Mouse (Mus musculus) ES-Bruce4 (cell line): ENCODE results near the gene Atxn2. TPM values are rescaled to one million over a fixed set of nuclear protein-coding genes. Genes with fewer than 3 reads are reported as not detected.

Experiments
- H3K27ac ChIP-seq: 2 replicates; pipeline ENCODE4 v1.5.1; 2012; ENCODE audit warnings: low read length, inconsistent platforms; ENCODE audit not compliant: insufficient read depth
- H3K27me3 ChIP-seq: 2 replicates; pipeline ENCODE4 v1.6.1; 2012; ENCODE audit warnings: mild to moderate bottlenecking, low read length, inconsistent platforms; ENCODE audit not compliant: control insufficient read depth, poor library complexity, insufficient read depth, severe bottlenecking
- H3K36me3 ChIP-seq: 2 replicates; pipeline ENCODE4 v1.6.1; 2012; ENCODE audit warnings: inconsistent platforms, mild to moderate bottlenecking, low read length, moderate library complexity; ENCODE audit not compliant: control insufficient read depth, poor library complexity, insufficient read depth, severe bottlenecking
- H3K4me1 ChIP-seq: one replicate; pipeline ENCODE4 v1.8.1; 2011; ENCODE audit warnings: low read length; ENCODE audit not compliant: control insufficient read depth, insufficient read depth
- H3K4me3 ChIP-seq: 2 replicates; pipeline ENCODE4 v1.5.1; 2011; ENCODE audit warnings: low read depth, mild to moderate bottlenecking, low read length
- H3K9ac ChIP-seq: 2 replicates; pipeline ENCODE4 v1.6.1; 2012; ENCODE audit warnings: low read depth, mild to moderate bottlenecking, inconsistent platforms; ENCODE audit not compliant: poor library complexity, severe bottlenecking
- H3K9me3 ChIP-seq: replicated peaks from 2 replicates; pipeline ENCODE4 v1.6.1; 2012; ENCODE audit warnings: mild to moderate bottlenecking, low read length, inconsistent platforms; ENCODE audit not compliant: control insufficient read depth, poor library complexity, insufficient read depth, severe bottlenecking
- CTCF ChIP-seq: IDR thresholded peaks from one replicate; pipeline ENCODE4 v1.8.1; 2011; ENCODE audit warnings: low read depth, low read length
- EP300 ChIP-seq: IDR thresholded peaks from 2 replicates; pipeline ENCODE4 v1.6.1; 2011; ENCODE audit warnings: low read depth, low read length; ENCODE audit not compliant: insufficient read depth
- POLR2A ChIP-seq: IDR thresholded peaks from one replicate; pipeline ENCODE4 v1.8.1; 2011; ENCODE audit warnings: low read length; ENCODE audit not compliant: insufficient read depth
- polyA plus RNA-seq: library from polyadenylated mRNA; stranded (reverse); fragments of >200 nt; gene quantifications from 2 replicates; pipeline ENCODE4 v1.2.4, GENCODE M21; 2011; ENCODE audit warnings: low read depth; ENCODE audit not compliant: missing spikeins, insufficient read depth, insufficient read length

The Atxn2 gene
- polyA plus RNA-seq, 1 experiment, result 284 TPM

GRCm38 (mm10) chr5:121834991-121835747 lies 124.0 kb downstream of the Atxn2 start:
- H3K9ac ChIP-seq, result peak overlapping the region; percentile 94; the same call in 1 of the 2 replicates
- no peaks in the 10 kb centered on the region for H3K9me3 ChIP-seq
- peak overlapping the region; percentile 51; the same call in 1 of the 2 replicates for H3K4me3 ChIP-seq
- peaks cover 11% of the 10 kb centered on the region for H3K4me1 ChIP-seq
- H3K27ac ChIP-seq, result no peak overlapping the region
- H3K36me3 ChIP-seq, result no peaks in the 10 kb centered on the region
- TF ChIP-seq EP300 (no peak), POLR2A (no peak)
- no peaks in the 10 kb centered on the region for H3K27me3 ChIP-seq

- H3K4me3 ChIP-seq, result peak overlapping the region; percentile 85
- no peaks in the 10 kb centered on the region for H3K36me3 ChIP-seq
- H3K9me3 ChIP-seq, result no peaks in the 10 kb centered on the region
- no peaks in the 10 kb centered on the region for H3K27me3 ChIP-seq
- peaks cover 11% of the 10 kb centered on the region for H3K4me1 ChIP-seq
- H3K27ac ChIP-seq, result no peak overlapping the region
- TF ChIP-seq EP300, result no peak
- no peak for TF ChIP-seq POLR2A
- TF ChIP-seq CTCF, result no peak
- peak overlapping the region; percentile 94 for H3K9ac ChIP-seq
Observed at GRCm38 (mm10) chr5:121835949-121836691, 125.0 kb downstream of the Atxn2 start.

GRCm38 (mm10) chr5:121836692-121837415 lies 125.7 kb downstream of the Atxn2 start:
- peak overlapping the region; percentile 94 for H3K9ac ChIP-seq
- no peaks in the 10 kb centered on the region for H3K27me3 ChIP-seq
- H3K27ac ChIP-seq, result no peak overlapping the region; the same call in 1 of the 2 replicates
- peak overlapping the region; percentile 85 for H3K4me3 ChIP-seq
- no peaks in the 10 kb centered on the region for H3K9me3 ChIP-seq
- no peaks in the 10 kb centered on the region for H3K36me3 ChIP-seq
- peaks cover 11% of the 10 kb centered on the region for H3K4me1 ChIP-seq
- TF ChIP-seq CTCF, result no peak
- no peak for TF ChIP-seq POLR2A
- TF ChIP-seq EP300, result no peak

- peaks cover 11% of the 10 kb centered on the region for H3K4me1 ChIP-seq
- H3K36me3 ChIP-seq, result no peaks in the 10 kb centered on the region
- no peaks in the 10 kb centered on the region for H3K27me3 ChIP-seq
- H3K9ac ChIP-seq, result peak within 1 kb of the TSS; percentile 94
- TF ChIP-seq EP300 (peak; percentile 50; the same call in 1 of the 2 replicates), CTCF (no peak), POLR2A (no peak)
- no peaks in the 10 kb centered on the region for H3K9me3 ChIP-seq
- peak within 1 kb of the TSS; percentile 85 for H3K4me3 ChIP-seq
- no peak within 1 kb of the TSS; the same call in 1 of the 2 replicates for H3K27ac ChIP-seq
Observed at GRCm38 (mm10) chr5:121837441-121838340, 126.6 kb downstream of the Atxn2 start, which contains the start of gene Sh2b3. TSS of gene Sh2b3 (minus strand) at chr5:121837646.

GRCm38 (mm10) chr5:121838341-121839127 lies 127.4 kb downstream of the Atxn2 start:
- no peak overlapping the region for H3K27ac ChIP-seq
- TF ChIP-seq CTCF, result no peak
- no peaks in the 10 kb centered on the region for H3K27me3 ChIP-seq
- no peaks in the 10 kb centered on the region for H3K9me3 ChIP-seq
- peaks cover 11% of the 10 kb centered on the region for H3K4me1 ChIP-seq
- H3K36me3 ChIP-seq, result no peaks in the 10 kb centered on the region
- H3K9ac ChIP-seq, result peak overlapping the region; percentile 79
- H3K4me3 ChIP-seq, result peak overlapping the region; percentile 61
